ENCODE assay signal across 9 mouse cellular contexts in genomic region chr1:21213537-21213936, GRCm38 (mm10). TPM values are rescaled to one million over a fixed set of nuclear protein-coding genes. Genes with fewer than 3 reads are reported as not detected.
DNase-seq lines count a peak whose midpoint lies in the region; ATAC-seq and TF ChIP-seq lines count a peak whose summit lies in the region.
"Not testable (repeated sequence)": the region's sequence is repeated elsewhere in the genome, so short reads cannot be mapped to it uniquely, and the experiment has no call there.
"Had no signal": no experiment of that assay in that cellular context is flagged by ENCODE, and none has a peak within 500 bp of the region (broad histone marks: within the 10 kb centered on the region; RNA-seq: fewer than 3 reads in every experiment).

No protein-coding gene starts in this region.

- not testable (repeated sequence) for H3K4me3 ChIP-seq in MEL (ENCODE audit: control insufficient read depth in 1 of 2, insufficient read depth in 1 of 2, low read depth in 2 of 2, low read length in 2 of 2); heart, adult 2 months; kidney, postnatal 0 days (replicated peaks; ENCODE audit: low read depth, low read length); liver, embryonic 14.5 days (ENCODE audit: insufficient read depth in 1 of 2, low read depth in 2 of 2, low read length in 2 of 2)

- 19% methylated on average over 3 of the region's 3 CpGs for WGBS in heart, adult 2 months
- 31% methylated on average over 2 of the region's 3 CpGs for WGBS in kidney, postnatal 0 days
- WGBS in liver, embryonic 14.5 days (ENCODE audit: insufficient replicate concordance) = 24% methylated on average over 2 of the region's 3 CpGs

- H3K36me3 ChIP-seq in MEL (ENCODE audit: control insufficient read depth in 1 of 2, insufficient read depth in 2 of 2, low read length in 2 of 2); heart, adult 2 months (ENCODE audit: control insufficient read depth, insufficient read depth, low read length); kidney, postnatal 0 days (ENCODE audit: insufficient read depth, low read length); liver, embryonic 14.5 days (replicated peaks; ENCODE audit: control insufficient read depth, insufficient read depth, low read depth): not testable (repeated sequence)

- not testable (repeated sequence) for H3K4me2 ChIP-seq in kidney, postnatal 0 days (ENCODE audit: low read length); liver, embryonic 14.5 days (ENCODE audit: low read depth)

- not testable (repeated sequence) for TF ChIP-seq EP300 in MEL (IDR thresholded peaks at IDR 0.05; ENCODE audit: low read depth in 1 of 2, low read length in 2 of 2); heart, adult 2 months (IDR thresholded peaks at IDR 0.05; ENCODE audit: insufficient read depth, low read depth, low read length); liver, embryonic 14.5 days (IDR thresholded peaks at IDR 0.05; ENCODE audit: low read depth)

- not testable (repeated sequence) for H3K79me2 ChIP-seq in MEL (ENCODE audit: control insufficient read depth, insufficient read depth, low read length, poor library complexity); heart, adult 2 months (replicated peaks; ENCODE audit: control insufficient read depth, insufficient read depth, low read length)

- H3K9ac ChIP-seq in MEL (ENCODE audit: control insufficient read depth, low read depth, low read length, poor library complexity, severe bottlenecking); heart, adult 2 months (ENCODE audit: low read depth, low read length); kidney, postnatal 0 days (ENCODE audit: low read depth, low read length); liver, embryonic 14.5 days (replicated peaks): not testable (repeated sequence)

- not testable (repeated sequence) for H3K4me1 ChIP-seq in MEL (ENCODE audit: control insufficient read depth in 1 of 2, insufficient read depth in 2 of 2, low read length in 2 of 2); heart, adult 2 months (ENCODE audit: control insufficient read depth, insufficient read depth, low read length); kidney, postnatal 0 days (replicated peaks; ENCODE audit: insufficient read depth, low read length); liver, embryonic 14.5 days (replicated peaks; ENCODE audit: control insufficient read depth in 2 of 2, insufficient read depth in 2 of 2, low read length in 1 of 2)

- intact Hi-C loops in heart, adult 2 months (cut with DNase I) = not testable (repeated sequence)

- peak; percentile 42; the same call in 1 of the 2 replicates for ATAC-seq in erythroblast, adult 5-6 weeks (replicated peaks; ENCODE audit: low FRiP score, poor library complexity, severe bottlenecking)
- peak; percentile 47; the same call in 1 of the 2 replicates for ATAC-seq in kidney, postnatal 0 days (replicated peaks; ENCODE audit: low FRiP score, low read depth)
- not testable (repeated sequence) for ATAC-seq in liver, embryonic 14.5 days (ENCODE audit: insufficient read depth)
- ATAC-seq in megakaryocyte-erythroid progenitor cell, adult 5-6 weeks (replicated peaks; ENCODE audit: low FRiP score, low TSS enrichment, poor library complexity, severe bottlenecking) = peak; percentile 80

- DNase-seq in MEL (ENCODE audit: low read depth, low spot score); heart, adult 2 months; kidney, postnatal 0 days (ENCODE audit: low spot score); liver, embryonic 14.5 days (ENCODE audit: low read depth in 3 of 3, low spot score in 3 of 3): not testable (repeated sequence)
- DNase-seq in induced T-regulatory cell, adult 2 months (ENCODE audit: low read depth) = peak; percentile 9

- TF ChIP-seq RAD21 in MEL (IDR thresholded peaks at IDR 0.05; ENCODE audit: low read depth, low read length) = peak; percentile 38

- TF ChIP-seq POLR2A in MEL (IDR thresholded peaks at IDR 0.05; ENCODE audit: control insufficient read depth in 1 of 2, insufficient read depth in 1 of 2, low read depth in 1 of 2, low read length in 2 of 2, poor library complexity in 1 of 2); heart, adult 2 months (IDR thresholded peaks at IDR 0.05; ENCODE audit: insufficient read depth, low read depth, low read length): not testable (repeated sequence)

- TF ChIP-seq CTCF in MEL (IDR thresholded peaks at IDR 0.05 in 2 of 3, conservative IDR thresholded peaks at IDR 0.05 in 1 of 3; ENCODE audit: control insufficient read depth in 1 of 3, insufficient read depth in 1 of 3, low read depth in 2 of 3, low read length in 3 of 3, poor library complexity in 1 of 3, severe bottlenecking in 1 of 3) = peak in 2 of 3 experiments; percentile 32 to 40; a peak in 3 of 6 replicates
- TF ChIP-seq CTCF in heart, adult 2 months (IDR thresholded peaks at IDR 0.05) = peak; percentile 46
- peak; percentile 46 for TF ChIP-seq CTCF in kidney, postnatal 0 days (IDR thresholded peaks at IDR 0.05; ENCODE audit: low read depth)
- peak; percentile 43; the same call in 1 of the 2 replicates for TF ChIP-seq CTCF in liver, embryonic 14.5 days (IDR thresholded peaks at IDR 0.05; ENCODE audit: low read depth)

- H3K9me3 ChIP-seq in MEL (replicated peaks; ENCODE audit: insufficient read depth, low read length); kidney, postnatal 0 days (replicated peaks; ENCODE audit: low read length); liver, embryonic 14.5 days (ENCODE audit: control insufficient read depth, low read length): not testable (repeated sequence)

- not testable (repeated sequence) for H3K27me3 ChIP-seq in MEL (ENCODE audit: control insufficient read depth in 1 of 2, insufficient read depth in 2 of 2, low read length in 2 of 2); heart, adult 2 months (ENCODE audit: control insufficient read depth, insufficient read depth, low read length); kidney, postnatal 0 days (ENCODE audit: insufficient read depth, low read length); liver, embryonic 14.5 days (ENCODE audit: control insufficient read depth, insufficient read depth, low read length)

- H3K27ac ChIP-seq in MEL (ENCODE audit: control insufficient read depth, low read depth, low read length); heart, adult 2 months; kidney, postnatal 0 days; liver, embryonic 14.5 days: not testable (repeated sequence)

TF ChIP-seq in MEL, 35 proteins besides CTCF, POLR2A, EP300 and RAD21:
- TF ChIP-seq SMC3 (IDR thresholded peaks at IDR 0.05; ENCODE audit: low read depth, low read length) = peak; percentile 46
TF ChIP-seq in MEL: peak in this region for 1; not testable (repeated sequence) for 34.

RNA-seq across cellular contexts. Expression of gene Tmem14a, which starts 4.8 kb away (rescaled TPM):
- total RNA-seq in MEL (2012; rRNA removed) = 1.3 TPM in 2 replicates
- polyA plus RNA-seq in MEL (2012; ENCODE audit: insufficient read depth in 1 of 2, insufficient read length in 2 of 2, low read depth in 1 of 2, low replicate concordance in 2 of 2, missing spikeins in 1 of 2) = 1 to 10 TPM in 1 of 2 experiments, not detected in 1; 1.7 TPM
- total RNA-seq in erythroblast, adult 5-6 weeks (2015; ENCODE audit: low replicate concordance) = not detected in 2 replicates
- not detected in 2 replicates for total RNA-seq in erythroblast, adult 5-6 weeks (2017; ENCODE audit: low replicate concordance)
- total RNA-seq in heart, adult 2 months (2021) = 1 to 10 TPM; 2.3 to 2.8 TPM
- polyA plus RNA-seq in heart, adult 2 months (2012; rRNA removed) = 3.0 and 4.6 TPM in 2 replicates
- 13.8 and 14.1 TPM in 2 replicates for polyA plus RNA-seq in kidney, postnatal 0 days (2015; fragmentation: Nextera tagmentation; extraction: Ambion mirVana)
- 2.4 and 2.7 TPM in 2 replicates for polyA plus RNA-seq in liver, embryonic 14.5 days (2012; rRNA removed)
- 2.9 and 4.0 TPM in 2 replicates for polyA plus RNA-seq in liver, embryonic 14.5 days (2014; fragmentation: Nextera tagmentation; extraction: Ambion mirVana)
- 2.4 and 3.4 TPM in 2 replicates for total RNA-seq in megakaryocyte-erythroid progenitor cell, adult 5-6 weeks (2014; fragmentation: Nextera tagmentation)
- 0.65 and 0.85 TPM in 2 replicates for total RNA-seq in megakaryocyte-erythroid progenitor cell, adult 5-6 weeks (2017)

RNA-seq across cellular contexts. Expression of gene Gsta3, which starts 26.9 kb away (rescaled TPM):
- 2.2 and 4.5 TPM in 2 replicates for total RNA-seq in MEL (2012; rRNA removed)
- polyA plus RNA-seq in MEL (2012; ENCODE audit: insufficient read depth in 1 of 2, insufficient read length in 2 of 2, low read depth in 1 of 2, low replicate concordance in 2 of 2, missing spikeins in 1 of 2) = 1 to 10 TPM in 1 of 2 experiments, not detected in 1; 3.4 TPM
- not detected in 2 replicates for total RNA-seq in erythroblast, adult 5-6 weeks (2015; ENCODE audit: low replicate concordance)
- not detected in 2 replicates for total RNA-seq in erythroblast, adult 5-6 weeks (2017; ENCODE audit: low replicate concordance)
- total RNA-seq in heart, adult 2 months (2021) = 10 to 100 TPM in 1 of 2 experiments, 1 to 10 TPM in 1; 9.9 to 12.2 TPM
- 5.0 and 6.6 TPM in 2 replicates for polyA plus RNA-seq in heart, adult 2 months (2012; rRNA removed)
- 21.7 and 24.6 TPM in 2 replicates for polyA plus RNA-seq in kidney, postnatal 0 days (2015; fragmentation: Nextera tagmentation; extraction: Ambion mirVana)
- polyA plus RNA-seq in liver, embryonic 14.5 days (2012; rRNA removed) = 25.8 and 45.0 TPM in 2 replicates
- 49.6 and 52.1 TPM in 2 replicates for polyA plus RNA-seq in liver, embryonic 14.5 days (2014; fragmentation: Nextera tagmentation; extraction: Ambion mirVana)
- total RNA-seq in megakaryocyte-erythroid progenitor cell, adult 5-6 weeks (2014; fragmentation: Nextera tagmentation) = not detected in 2 replicates
- not detected in 2 replicates for total RNA-seq in megakaryocyte-erythroid progenitor cell, adult 5-6 weeks (2017)
- total RNA-seq: gastrocnemius, postnatal 14 days had no signal
- polyA plus RNA-seq: C2C12 had no signal
